Mouse (Mus musculus): ENCODE measurements around the gene Slc16a4. TPM values are rescaled to one million over a fixed set of nuclear protein-coding genes. Genes with fewer than 3 reads are reported as not detected.
A peak's percentile ranks its signal among the peaks of the same experiment; 100 is the strongest.

The Slc16a4 gene
- total RNA-seq (2021): 0.36 and 0.52 TPM in 2 replicates
- long read RNA-seq, partial matches to known transcripts: 0 of 3 reads
- long read RNA-seq, other reads (novel, unspliced or antisense): 3 of 3 reads

- no peak for DNase-seq
Observed at GRCm38 (mm10) chr3:107290764-107291381, at the start of gene Slc16a4. Gene Slc16a4, plus strand, starts transcription at chr3:107291230.

GRCm38 (mm10) chr3:107241389-107242094 is 49.5 kb upstream of the Slc16a4 start:
- no peak for DNase-seq

- no peak for DNase-seq
Observed at GRCm38 (mm10) chr3:107246876-107247275, 44.2 kb upstream of the Slc16a4 start.

- no peak for DNase-seq
Observed at GRCm38 (mm10) chr3:107249042-107249441, 42.0 kb upstream of the Slc16a4 start.

DNA sequence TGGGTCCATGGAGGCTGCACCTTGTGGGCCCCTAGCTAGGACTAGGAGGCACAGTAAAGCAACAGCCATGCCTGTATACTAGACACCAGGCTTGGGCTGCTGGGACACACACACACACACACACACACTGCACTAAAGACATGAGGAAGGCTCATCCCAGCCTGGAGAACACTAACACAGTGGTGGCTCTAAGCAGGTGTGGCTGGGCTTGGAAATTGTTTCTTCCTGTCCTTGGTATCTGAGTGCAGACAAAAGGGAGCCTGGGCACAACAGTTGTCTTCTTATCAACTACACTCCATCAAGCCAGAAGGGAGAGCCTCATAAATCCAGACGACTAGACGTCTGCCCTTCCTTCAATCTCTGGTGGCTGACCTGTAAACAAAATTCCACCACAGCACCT is 40.7 kb upstream of the Slc16a4 start:
- DNase-seq: no peak

DNA sequence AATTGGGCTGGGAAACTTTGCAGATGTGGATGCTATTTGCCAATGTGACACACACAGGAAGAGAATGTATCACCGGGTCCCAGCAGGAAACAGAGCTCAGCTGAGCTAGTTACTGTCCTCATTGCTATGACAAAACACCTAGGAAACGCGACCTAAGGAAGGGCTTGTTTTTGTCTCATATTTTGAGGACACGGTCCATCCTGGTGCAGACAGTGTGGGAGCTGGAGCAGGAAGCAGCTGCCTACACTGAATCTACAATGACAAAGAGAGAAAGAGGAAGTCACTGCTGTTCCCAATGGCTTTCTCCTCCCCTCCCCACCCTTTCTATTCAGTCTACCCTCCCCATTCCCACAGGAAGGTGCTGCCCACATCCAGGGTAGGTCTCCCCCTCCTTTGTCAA is 39.0 kb upstream of the Slc16a4 start:
- no peak for DNase-seq

DNA sequence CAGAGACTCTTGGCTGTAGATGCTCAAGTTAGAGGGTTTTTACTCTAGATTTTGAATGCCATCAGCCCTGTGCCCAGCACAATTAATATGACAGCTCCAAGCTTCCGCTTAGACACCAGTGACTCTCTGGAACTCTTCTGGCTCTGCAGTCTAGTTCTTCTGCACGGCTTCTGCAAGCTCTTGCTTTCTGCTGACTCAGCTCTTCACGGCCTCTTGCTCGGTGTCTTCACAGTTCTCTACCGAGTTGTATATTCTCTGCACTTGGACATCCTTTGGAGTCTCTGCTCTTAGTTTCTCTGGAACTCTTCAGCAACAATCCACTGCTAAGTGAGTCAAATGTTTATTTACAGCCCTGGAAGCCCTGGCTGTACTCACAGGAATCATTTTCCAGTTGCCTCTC is 37.1 kb upstream of the Slc16a4 start:
- no peak for DNase-seq

GRCm38 (mm10) chr3:107255992-107256391 is 35.0 kb upstream of the Slc16a4 start:
- DNase-seq: no peak

- no peak for DNase-seq
Observed at GRCm38 (mm10) chr3:107256724-107257123, 34.3 kb upstream of the Slc16a4 start.

DNA sequence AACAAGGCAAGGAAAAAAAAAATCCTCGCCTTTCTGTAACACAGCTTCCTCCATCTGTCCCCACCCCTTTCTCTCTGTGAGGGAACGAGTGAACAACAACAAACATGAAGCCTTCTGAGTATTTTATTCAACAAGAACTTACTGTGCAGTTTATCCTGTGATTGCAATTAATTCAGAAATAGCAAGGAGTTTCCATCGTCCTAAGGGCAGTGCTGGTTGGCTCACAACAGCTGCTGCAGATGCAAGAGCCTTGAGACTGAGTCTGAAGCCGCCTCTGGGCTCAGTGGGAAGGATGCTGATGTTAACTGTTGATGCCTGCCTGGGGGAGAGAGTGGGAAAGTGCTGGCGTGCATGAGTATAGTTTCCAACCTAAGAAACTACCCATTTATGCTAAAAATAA is 33.1 kb upstream of the Slc16a4 start:
- DNase-seq: no peak

DNA sequence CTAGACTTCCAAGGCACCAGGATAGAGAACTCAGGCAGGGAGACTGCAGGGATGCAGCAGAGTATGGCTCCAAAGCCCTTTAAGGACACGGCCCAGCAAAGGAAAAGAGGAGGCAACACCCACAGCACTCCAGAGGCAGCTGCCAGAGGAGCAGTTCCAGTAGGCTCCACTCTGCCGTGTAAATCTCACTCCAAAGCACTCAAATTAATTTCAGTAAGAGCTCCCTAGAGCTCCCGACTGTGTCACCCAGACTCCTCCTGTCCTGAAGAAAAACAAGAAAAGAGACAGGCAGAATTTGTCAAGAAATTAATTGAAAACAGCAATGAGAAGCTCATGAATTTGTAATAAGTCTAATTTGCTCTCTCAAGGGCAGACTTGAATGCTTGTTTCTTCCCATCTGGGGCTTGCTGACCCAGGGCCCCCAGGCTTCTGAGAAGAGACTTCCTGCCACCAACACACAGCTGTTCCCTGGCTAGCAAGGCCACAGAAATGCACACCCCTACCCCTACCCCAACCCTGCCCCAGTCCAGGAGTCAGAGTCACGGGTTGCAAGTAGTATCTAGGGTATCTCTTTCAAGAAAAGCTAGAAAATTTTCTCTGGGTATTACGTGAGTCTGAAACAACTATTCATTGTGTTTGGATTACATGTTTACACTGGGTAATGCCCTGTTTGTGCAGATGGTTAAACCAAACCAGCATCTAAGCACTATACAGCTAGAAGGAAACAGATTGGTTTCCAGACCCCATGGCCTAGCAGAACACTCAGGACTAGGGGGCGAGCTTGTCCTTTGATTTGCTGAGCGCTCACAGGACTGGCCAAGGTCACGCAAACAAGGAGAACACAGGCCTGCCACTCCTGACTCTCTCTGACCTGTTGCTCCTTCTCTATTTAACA is 29.8 kb upstream of the Slc16a4 start:
- no peak for DNase-seq

- DNase-seq: peak; percentile 31
Observed at GRCm38 (mm10) chr3:107261851-107262165, 29.2 kb upstream of the Slc16a4 start.

DNA sequence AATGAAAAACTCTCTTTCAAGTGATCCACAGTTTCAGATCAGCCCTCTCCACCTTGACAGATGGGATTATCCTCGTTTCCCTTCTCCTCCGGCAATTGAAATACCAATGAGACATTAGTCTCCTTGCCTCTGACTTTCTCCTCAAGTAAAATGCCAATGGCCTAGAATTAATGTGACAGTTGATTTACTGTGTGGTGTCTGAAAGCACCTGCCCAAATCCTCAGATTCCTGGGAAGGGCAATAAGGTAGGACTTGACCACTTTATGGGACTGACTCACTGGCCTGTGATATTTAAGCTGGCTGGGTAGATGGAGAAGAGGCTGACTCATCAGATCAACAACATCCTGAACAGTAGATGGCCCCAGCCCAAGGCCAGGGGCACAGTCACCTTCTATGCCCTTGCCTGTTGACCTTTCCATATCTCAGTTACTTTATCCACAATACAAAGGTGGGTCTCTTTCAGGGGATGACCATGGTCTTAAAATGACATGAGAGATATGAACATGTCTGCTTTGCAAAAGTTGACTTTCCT is 24.1 kb upstream of the Slc16a4 start:
- no peak for DNase-seq

GRCm38 (mm10) chr3:107272433-107272832 is 18.6 kb upstream of the Slc16a4 start:
- no peak for DNase-seq

DNA sequence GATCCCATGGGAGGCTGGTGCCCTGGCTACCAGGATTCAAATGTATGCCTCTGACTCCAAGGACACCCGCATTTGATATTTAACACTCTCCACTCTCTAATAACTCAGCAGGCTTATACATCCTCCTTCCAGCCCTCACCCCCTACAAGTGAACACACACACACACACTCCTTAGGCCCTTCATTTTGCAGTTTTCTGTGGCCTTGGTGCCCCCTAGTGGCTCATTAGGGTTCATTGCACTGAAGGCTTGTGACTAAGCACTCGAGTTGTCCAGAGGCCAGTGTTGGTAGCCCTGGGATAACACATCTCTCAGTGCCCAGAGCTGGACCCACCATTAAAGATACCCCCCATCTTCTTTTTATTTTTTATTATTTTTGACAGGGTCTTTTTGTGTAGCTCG is 17.2 kb upstream of the Slc16a4 start:
- peak; percentile 43 for DNase-seq

- DNase-seq: no peak
Observed at GRCm38 (mm10) chr3:107275351-107275750, 15.7 kb upstream of the Slc16a4 start.

DNA sequence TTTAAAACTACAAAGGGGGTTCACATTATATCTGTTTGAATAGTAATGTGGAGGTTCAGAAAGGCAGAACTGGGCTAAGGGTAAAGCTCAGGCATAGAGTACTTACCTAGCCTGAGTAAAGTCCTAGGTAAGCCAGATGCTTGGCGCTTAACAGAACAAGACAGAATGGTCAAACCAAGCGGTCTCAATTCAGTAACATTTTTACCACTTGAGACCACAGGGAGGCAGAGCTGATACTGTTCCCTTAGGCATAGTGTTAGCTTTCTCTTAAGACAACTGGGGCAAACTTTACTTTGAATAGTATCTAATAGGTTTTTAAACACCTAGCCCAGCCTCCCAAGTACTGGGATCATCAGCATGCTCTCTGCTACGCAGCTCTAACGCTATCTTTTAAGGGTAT is 15.0 kb upstream of the Slc16a4 start:
- no peak for DNase-seq

GRCm38 (mm10) chr3:107276626-107277025 is 14.4 kb upstream of the Slc16a4 start:
- no peak for DNase-seq

GRCm38 (mm10) chr3:107278479-107279269 is 12.4 kb upstream of the Slc16a4 start, which contains the start of gene Lamtor5:
Gene Lamtor5, plus strand, starts transcription at chr3:107278858.
- peak; percentile 89 for DNase-seq

DNA sequence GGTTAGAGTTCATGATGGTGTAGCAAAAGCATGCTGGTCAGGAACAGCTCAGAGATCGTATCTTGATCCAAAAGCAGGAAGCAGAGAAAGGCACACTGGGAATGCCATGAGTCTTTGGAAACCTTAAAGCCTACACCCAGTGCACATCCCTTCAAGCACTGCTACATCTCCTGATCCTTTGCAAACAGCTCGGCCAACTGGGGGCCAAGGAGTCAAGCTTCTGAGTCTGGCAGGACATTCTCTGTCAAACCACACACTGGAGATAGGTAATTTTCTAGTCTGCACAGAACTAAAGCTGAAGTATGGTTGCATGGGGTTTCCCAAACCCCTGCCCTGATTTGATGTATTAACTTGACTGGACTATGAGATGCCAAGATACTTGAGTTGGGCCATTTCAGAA is 4.9 kb upstream of the Slc16a4 start:
- DNase-seq: no peak

- no peak for DNase-seq
Observed at GRCm38 (mm10) chr3:107287346-107287745, 3.7 kb upstream of the Slc16a4 start.

All from adrenal gland, postnatal 25 days (tissue).